Mouse (Mus musculus): Measurements from ENCODE around the gene C1qtnf9. TPM values are rescaled to one million over a fixed set of nuclear protein-coding genes. Genes with fewer than 3 reads are reported as not detected.

C1qtnf9 gene
- 2.7 and 4.1 TPM in 2 replicates for polyA plus RNA-seq (2012; rRNA removed)

- H3K4me1 ChIP-seq (replicated peaks; ENCODE audit: control insufficient read depth, insufficient read depth, low read length): no peaks in the 10 kb centered on the region
- H3K27me3 ChIP-seq (ENCODE audit: control insufficient read depth, insufficient read depth, low read length): no peaks in the 10 kb centered on the region
- peaks cover 11% of the 10 kb centered on the region for H3K36me3 ChIP-seq (ENCODE audit: control insufficient read depth, insufficient read depth, low read length)
- no peak within 1 kb of the TSS for H3K27ac ChIP-seq (ENCODE audit: control insufficient read depth, insufficient read depth, low read length)
- 76% methylated on average over 4 of the region's 4 CpGs for WGBS
- DNase-seq: no peak
- H3K4me3 ChIP-seq (ENCODE audit: control insufficient read depth, insufficient read depth, low read length): no peak within 1 kb of the TSS
- TF ChIP-seq CTCF (IDR thresholded peaks at IDR 0.05; ENCODE audit: borderline replicate concordance, control insufficient read depth, extremely low read depth, insufficient read depth, low read length, poor library complexity): no peak
- no peak for TF ChIP-seq POLR2A (IDR thresholded peaks at IDR 0.05; ENCODE audit: control insufficient read depth, extremely low read depth, insufficient read depth, low read length, poor library complexity)
Observed at GRCm38 (mm10) chr14:60767884-60768283, at the start of gene C1qtnf9. Gene C1qtnf9 (plus strand): TSS chr14:60768134.

- no peak for DNase-seq
- H3K27ac ChIP-seq (ENCODE audit: control insufficient read depth, insufficient read depth, low read length): peak overlapping the region; percentile 98
- 11% methylated on average over 8 of the region's 8 CpGs for WGBS
Observed at GRCm38 (mm10) chr14:60721304-60721703, 46.6 kb upstream of the C1qtnf9 start.

GRCm38 (mm10) chr14:60721938-60722337, 46.0 kb upstream of the C1qtnf9 start:
- Histone ChIP-seq H3K27me3 (ENCODE audit: control insufficient read depth, insufficient read depth, low read length) (no peaks in the 10 kb centered on the region), H3K36me3 (ENCODE audit: control insufficient read depth, insufficient read depth, low read length) (peaks cover 5% of the 10 kb centered on the region), H3K4me3 (ENCODE audit: control insufficient read depth, insufficient read depth, low read length) (no peak overlapping the region), H3K4me1 (replicated peaks; ENCODE audit: control insufficient read depth, insufficient read depth, low read length) (peaks cover 58% of the 10 kb centered on the region), H3K27ac (ENCODE audit: control insufficient read depth, insufficient read depth, low read length) (peak overlapping the region; percentile 98)
- 7% methylated on average over 3 of the region's 3 CpGs for WGBS
- TF ChIP-seq CTCF (IDR thresholded peaks at IDR 0.05; ENCODE audit: borderline replicate concordance, control insufficient read depth, extremely low read depth, insufficient read depth, low read length, poor library complexity): no peak
- TF ChIP-seq POLR2A (IDR thresholded peaks at IDR 0.05; ENCODE audit: control insufficient read depth, extremely low read depth, insufficient read depth, low read length, poor library complexity): no peak
- DNase-seq: no peak

More at GRCm38 (mm10) chr14:60721304-60721703, 46.6 kb upstream of the C1qtnf9 start:
- H3K36me3 ChIP-seq (ENCODE audit: control insufficient read depth, insufficient read depth, low read length): peaks cover 5% of the 10 kb centered on the region
- no peak for TF ChIP-seq POLR2A (IDR thresholded peaks at IDR 0.05; ENCODE audit: control insufficient read depth, extremely low read depth, insufficient read depth, low read length, poor library complexity)
- TF ChIP-seq CTCF (IDR thresholded peaks at IDR 0.05; ENCODE audit: borderline replicate concordance, control insufficient read depth, extremely low read depth, insufficient read depth, low read length, poor library complexity): no peak
- peaks cover 54% of the 10 kb centered on the region for H3K4me1 ChIP-seq (replicated peaks; ENCODE audit: control insufficient read depth, insufficient read depth, low read length)
- H3K4me3 ChIP-seq (ENCODE audit: control insufficient read depth, insufficient read depth, low read length): 0 out of 2 replicates have a peak overlapping the region, but pooled peaks have one; percentile 8
- no peaks in the 10 kb centered on the region for H3K27me3 ChIP-seq (ENCODE audit: control insufficient read depth, insufficient read depth, low read length)

GRCm38 (mm10) chr14:60726091-60726490, 41.8 kb upstream of the C1qtnf9 start:
- WGBS: 65% methylated on average over 6 of the region's 6 CpGs
- no peak overlapping the region for H3K4me3 ChIP-seq (ENCODE audit: control insufficient read depth, insufficient read depth, low read length)
- H3K36me3 ChIP-seq (ENCODE audit: control insufficient read depth, insufficient read depth, low read length): no peaks in the 10 kb centered on the region
- no peak for DNase-seq
- no peak overlapping the region for H3K27ac ChIP-seq (ENCODE audit: control insufficient read depth, insufficient read depth, low read length)
- TF ChIP-seq CTCF (IDR thresholded peaks at IDR 0.05; ENCODE audit: borderline replicate concordance, control insufficient read depth, extremely low read depth, insufficient read depth, low read length, poor library complexity) (no peak), POLR2A (IDR thresholded peaks at IDR 0.05; ENCODE audit: control insufficient read depth, extremely low read depth, insufficient read depth, low read length, poor library complexity) (no peak)
- peaks cover 60% of the 10 kb centered on the region for H3K4me1 ChIP-seq (replicated peaks; ENCODE audit: control insufficient read depth, insufficient read depth, low read length)
- no peaks in the 10 kb centered on the region for H3K27me3 ChIP-seq (ENCODE audit: control insufficient read depth, insufficient read depth, low read length)

GRCm38 (mm10) chr14:60727130-60727529, 40.8 kb upstream of the C1qtnf9 start:
- no peaks in the 10 kb centered on the region for H3K27me3 ChIP-seq (ENCODE audit: control insufficient read depth, insufficient read depth, low read length)
- H3K36me3 ChIP-seq (ENCODE audit: control insufficient read depth, insufficient read depth, low read length): no peaks in the 10 kb centered on the region
- peaks cover 63% of the 10 kb centered on the region for H3K4me1 ChIP-seq (replicated peaks; ENCODE audit: control insufficient read depth, insufficient read depth, low read length)
- H3K27ac ChIP-seq (ENCODE audit: control insufficient read depth, insufficient read depth, low read length): no peak overlapping the region
- WGBS: 42% methylated on average over 4 of the region's 4 CpGs
- no peak overlapping the region for H3K4me3 ChIP-seq (ENCODE audit: control insufficient read depth, insufficient read depth, low read length)
- DNase-seq: no peak
- TF ChIP-seq POLR2A (IDR thresholded peaks at IDR 0.05; ENCODE audit: control insufficient read depth, extremely low read depth, insufficient read depth, low read length, poor library complexity): no peak
- TF ChIP-seq CTCF (IDR thresholded peaks at IDR 0.05; ENCODE audit: borderline replicate concordance, control insufficient read depth, extremely low read depth, insufficient read depth, low read length, poor library complexity): no peak

GRCm38 (mm10) chr14:60732081-60732480, 35.9 kb upstream of the C1qtnf9 start:
- Histone ChIP-seq H3K27ac (ENCODE audit: control insufficient read depth, insufficient read depth, low read length) (peak overlapping the region; percentile 97), H3K4me1 (replicated peaks; ENCODE audit: control insufficient read depth, insufficient read depth, low read length) (peaks cover 62% of the 10 kb centered on the region), H3K4me3 (ENCODE audit: control insufficient read depth, insufficient read depth, low read length) (no peak overlapping the region), H3K27me3 (ENCODE audit: control insufficient read depth, insufficient read depth, low read length) (no peaks in the 10 kb centered on the region), H3K36me3 (ENCODE audit: control insufficient read depth, insufficient read depth, low read length) (no peaks in the 10 kb centered on the region)
- 2% methylated on average over 6 of the region's 6 CpGs for WGBS
- no peak for TF ChIP-seq POLR2A (IDR thresholded peaks at IDR 0.05; ENCODE audit: control insufficient read depth, extremely low read depth, insufficient read depth, low read length, poor library complexity)
- TF ChIP-seq CTCF (IDR thresholded peaks at IDR 0.05; ENCODE audit: borderline replicate concordance, control insufficient read depth, extremely low read depth, insufficient read depth, low read length, poor library complexity): no peak
- peak; percentile 41 for DNase-seq

GRCm38 (mm10) chr14:60732787-60733186, 35.1 kb upstream of the C1qtnf9 start:
- 4% methylated on average over 16 of the region's 16 CpGs for WGBS
- Histone ChIP-seq H3K36me3 (ENCODE audit: control insufficient read depth, insufficient read depth, low read length) (no peaks in the 10 kb centered on the region), H3K4me3 (ENCODE audit: control insufficient read depth, insufficient read depth, low read length) (peak overlapping the region; percentile 20), H3K4me1 (replicated peaks; ENCODE audit: control insufficient read depth, insufficient read depth, low read length) (peaks cover 62% of the 10 kb centered on the region), H3K27ac (ENCODE audit: control insufficient read depth, insufficient read depth, low read length) (peak overlapping the region; percentile 81), H3K27me3 (ENCODE audit: control insufficient read depth, insufficient read depth, low read length) (no peaks in the 10 kb centered on the region)
- peak; percentile 40 for DNase-seq
- TF ChIP-seq CTCF (IDR thresholded peaks at IDR 0.05; ENCODE audit: borderline replicate concordance, control insufficient read depth, extremely low read depth, insufficient read depth, low read length, poor library complexity) (no peak), POLR2A (IDR thresholded peaks at IDR 0.05; ENCODE audit: control insufficient read depth, extremely low read depth, insufficient read depth, low read length, poor library complexity) (no peak)
